Mouse (Mus musculus): ENCODE measurements around the gene Dnlz. TPM values are rescaled to one million over a fixed set of nuclear protein-coding genes. Genes with fewer than 3 reads are reported as not detected.
A peak's percentile ranks its signal among the peaks of the same experiment; 100 is the strongest.

Dnlz gene
- polyA plus RNA-seq, 1 experiment = 13.4 TPM

DNA sequence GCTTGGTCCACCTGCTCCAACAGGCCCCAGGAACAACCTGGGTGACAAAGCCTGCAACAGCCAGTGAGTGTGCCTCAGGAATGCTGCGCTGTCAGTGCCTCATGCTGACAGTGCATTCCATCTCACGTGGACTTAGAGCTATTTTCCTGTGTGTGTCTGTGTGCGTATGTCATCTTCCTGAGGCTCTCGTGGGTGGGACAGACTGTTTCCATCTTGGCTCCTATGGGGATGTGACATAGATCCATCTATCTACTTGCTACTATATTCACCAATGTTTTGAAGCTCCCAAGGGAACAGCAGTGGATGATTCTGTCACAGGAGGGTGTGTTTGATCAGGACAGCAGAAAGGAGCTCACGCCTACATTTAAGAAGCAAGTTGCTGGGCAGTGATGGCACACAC is 40.0 kb downstream of the Dnlz start:
- H3K27me3 ChIP-seq (ENCODE audit: control insufficient read depth, insufficient read depth, low read length) = no peaks in the 10 kb centered on the region
- DNase-seq (ENCODE audit: low read depth in 1 of 2, low spot score in 2 of 2) = no peak
- H3K4me1 ChIP-seq (ENCODE audit: control insufficient read depth, insufficient read depth, insufficient read length) = peaks cover 10% of the 10 kb centered on the region
- no peak for TF ChIP-seq POLR2A (IDR thresholded peaks at IDR 0.05; ENCODE audit: low read depth, low read length)
- TF ChIP-seq CTCF (IDR thresholded peaks at IDR 0.05; ENCODE audit: extremely low read depth, insufficient read depth, insufficient read length, insufficient replicate concordance) = no peak
- H3K36me3 ChIP-seq (ENCODE audit: control insufficient read depth, insufficient read depth, low read length) = no peaks in the 10 kb centered on the region
- no peak overlapping the region for H3K4me3 ChIP-seq (ENCODE audit: extremely low read depth, insufficient read depth, insufficient read length)
- no peak overlapping the region for H3K27ac ChIP-seq (ENCODE audit: insufficient read depth, low read length)
- 36% methylated on average over 5 of the region's 5 CpGs for WGBS

DNA sequence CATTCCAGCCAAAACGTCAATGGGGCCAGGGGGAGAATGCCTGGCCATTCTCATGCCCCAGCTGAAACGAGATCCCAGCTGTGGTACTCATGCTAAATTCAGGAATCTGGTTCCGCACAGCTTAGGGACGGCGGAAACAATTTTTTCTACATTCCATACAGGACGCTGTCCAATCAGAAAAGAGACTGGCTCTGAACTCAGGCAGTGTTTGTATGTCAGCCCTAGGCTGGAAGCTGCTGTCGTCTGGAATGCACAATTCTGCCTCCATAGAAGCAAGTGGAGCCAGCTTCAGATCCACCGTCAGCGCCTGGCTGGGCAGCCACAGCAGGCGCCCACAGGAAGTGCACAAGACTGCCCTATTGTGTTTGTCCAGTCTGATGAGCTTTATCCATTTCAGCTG is 42.2 kb downstream of the Dnlz start:
- H3K4me3 ChIP-seq (ENCODE audit: extremely low read depth, insufficient read depth, insufficient read length) = no peak overlapping the region
- H3K27ac ChIP-seq (ENCODE audit: insufficient read depth, low read length) = no peak overlapping the region
- 77% methylated on average over 10 of the region's 10 CpGs for WGBS
- H3K27me3 ChIP-seq (ENCODE audit: control insufficient read depth, insufficient read depth, low read length) = no peaks in the 10 kb centered on the region
- TF ChIP-seq CTCF (IDR thresholded peaks at IDR 0.05; ENCODE audit: extremely low read depth, insufficient read depth, insufficient read length, insufficient replicate concordance) = no peak
- TF ChIP-seq POLR2A (IDR thresholded peaks at IDR 0.05; ENCODE audit: low read depth, low read length) = no peak
- no peaks in the 10 kb centered on the region for H3K36me3 ChIP-seq (ENCODE audit: control insufficient read depth, insufficient read depth, low read length)
- DNase-seq (ENCODE audit: low read depth in 1 of 2, low spot score in 2 of 2) = no peak
- peaks cover 5% of the 10 kb centered on the region; the same call in 1 of the 2 replicates for H3K4me1 ChIP-seq (ENCODE audit: control insufficient read depth, insufficient read depth, insufficient read length)

DNA sequence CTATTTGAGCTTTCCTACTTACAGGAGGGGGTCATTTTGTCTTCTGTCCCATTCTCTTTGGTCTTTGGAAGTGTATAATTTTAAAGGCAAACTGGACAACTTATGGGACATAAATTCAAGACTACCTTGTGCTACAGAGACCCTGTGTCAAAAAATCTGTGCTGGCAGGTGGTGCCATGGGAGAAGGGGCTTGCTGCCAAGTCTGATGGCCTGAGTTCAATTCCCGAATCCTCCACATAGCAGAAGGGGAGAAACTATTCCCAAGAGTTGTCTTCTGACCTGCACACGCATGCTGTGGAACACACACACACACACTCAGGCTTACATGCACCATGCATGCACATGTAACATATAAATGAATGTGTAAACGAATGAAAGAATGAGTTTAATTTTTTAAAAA is 45.2 kb downstream of the Dnlz start:
- peaks cover 2% of the 10 kb centered on the region; the same call in 1 of the 2 replicates for H3K4me1 ChIP-seq (ENCODE audit: control insufficient read depth, insufficient read depth, insufficient read length)
- 84% methylated on average over 3 of the region's 3 CpGs for WGBS
- TF ChIP-seq CTCF (IDR thresholded peaks at IDR 0.05; ENCODE audit: extremely low read depth, insufficient read depth, insufficient read length, insufficient replicate concordance) (no peak), POLR2A (IDR thresholded peaks at IDR 0.05; ENCODE audit: low read depth, low read length) (no peak)

GRCm38 (mm10) chr2:26305555-26305954 is 46.4 kb downstream of the Dnlz start:
- Histone ChIP-seq H3K4me1 (ENCODE audit: control insufficient read depth, insufficient read depth, insufficient read length) (no peaks in the 10 kb centered on the region), H3K4me3 (ENCODE audit: extremely low read depth, insufficient read depth, insufficient read length) (no peak overlapping the region), H3K36me3 (ENCODE audit: control insufficient read depth, insufficient read depth, low read length) (no peaks in the 10 kb centered on the region), H3K27ac (ENCODE audit: insufficient read depth, low read length) (no peak overlapping the region), H3K27me3 (ENCODE audit: control insufficient read depth, insufficient read depth, low read length) (no peaks in the 10 kb centered on the region)
- 87% methylated on average over 2 of the region's 2 CpGs for WGBS
- TF ChIP-seq POLR2A (IDR thresholded peaks at IDR 0.05; ENCODE audit: low read depth, low read length) = no peak
- no peak for TF ChIP-seq CTCF (IDR thresholded peaks at IDR 0.05; ENCODE audit: extremely low read depth, insufficient read depth, insufficient read length, insufficient replicate concordance)
- no peak for DNase-seq (ENCODE audit: low read depth in 1 of 2, low spot score in 2 of 2)

More for the DNA sequence above, 45.2 kb downstream of the Dnlz start:
- Histone ChIP-seq H3K27me3 (ENCODE audit: control insufficient read depth, insufficient read depth, low read length) (no peaks in the 10 kb centered on the region), H3K4me3 (ENCODE audit: extremely low read depth, insufficient read depth, insufficient read length) (no peak overlapping the region), H3K27ac (ENCODE audit: insufficient read depth, low read length) (no peak overlapping the region), H3K36me3 (ENCODE audit: control insufficient read depth, insufficient read depth, low read length) (no peaks in the 10 kb centered on the region)
- no peak for DNase-seq (ENCODE audit: low read depth in 1 of 2, low spot score in 2 of 2)

DNA sequence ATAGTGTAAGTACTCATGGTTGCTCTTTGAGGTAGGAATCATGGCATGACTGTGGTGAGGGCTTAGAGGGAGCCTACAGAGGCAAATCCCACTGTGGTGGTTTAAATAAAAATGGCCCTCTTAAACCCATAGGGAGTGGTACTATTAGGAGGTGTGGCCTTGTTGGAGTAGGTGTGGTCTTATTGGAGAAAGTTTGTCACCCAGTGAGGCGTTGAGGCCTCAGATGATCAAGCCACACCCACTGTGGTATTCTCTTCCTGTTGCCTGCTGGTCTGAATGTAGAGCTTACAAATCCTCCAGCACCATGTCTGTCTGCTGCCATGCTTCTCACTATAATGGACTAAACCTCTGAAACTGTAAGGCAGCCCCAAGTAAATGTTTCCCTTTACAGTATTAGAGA is 47.2 kb downstream of the Dnlz start:
- Histone ChIP-seq H3K36me3 (ENCODE audit: control insufficient read depth, insufficient read depth, low read length) (no peaks in the 10 kb centered on the region), H3K27me3 (ENCODE audit: control insufficient read depth, insufficient read depth, low read length) (no peaks in the 10 kb centered on the region), H3K4me1 (ENCODE audit: control insufficient read depth, insufficient read depth, insufficient read length) (no peaks in the 10 kb centered on the region), H3K4me3 (ENCODE audit: extremely low read depth, insufficient read depth, insufficient read length) (no peak overlapping the region), H3K27ac (ENCODE audit: insufficient read depth, low read length) (no peak overlapping the region)
- 26% methylated on average over 1 of the region's 1 CpGs for WGBS
- no peak for TF ChIP-seq CTCF (IDR thresholded peaks at IDR 0.05; ENCODE audit: extremely low read depth, insufficient read depth, insufficient read length, insufficient replicate concordance)
- no peak for DNase-seq (ENCODE audit: low read depth in 1 of 2, low spot score in 2 of 2)

GRCm38 (mm10) chr2:26302005-26302503 is 49.9 kb downstream of the Dnlz start:
- DNase-seq (ENCODE audit: low read depth in 1 of 2, low spot score in 2 of 2) = no peak
- TF ChIP-seq POLR2A (IDR thresholded peaks at IDR 0.05; ENCODE audit: low read depth, low read length) = no peak
- TF ChIP-seq CTCF (IDR thresholded peaks at IDR 0.05; ENCODE audit: extremely low read depth, insufficient read depth, insufficient read length, insufficient replicate concordance) = no peak
- Histone ChIP-seq H3K36me3 (ENCODE audit: control insufficient read depth, insufficient read depth, low read length) (no peaks in the 10 kb centered on the region), H3K27ac (ENCODE audit: insufficient read depth, low read length) (no peak overlapping the region), H3K27me3 (ENCODE audit: control insufficient read depth, insufficient read depth, low read length) (no peaks in the 10 kb centered on the region), H3K4me1 (ENCODE audit: control insufficient read depth, insufficient read depth, insufficient read length) (no peaks in the 10 kb centered on the region), H3K4me3 (ENCODE audit: extremely low read depth, insufficient read depth, insufficient read length) (no peak overlapping the region)
- 91% methylated on average over 10 of the region's 10 CpGs for WGBS

DNA sequence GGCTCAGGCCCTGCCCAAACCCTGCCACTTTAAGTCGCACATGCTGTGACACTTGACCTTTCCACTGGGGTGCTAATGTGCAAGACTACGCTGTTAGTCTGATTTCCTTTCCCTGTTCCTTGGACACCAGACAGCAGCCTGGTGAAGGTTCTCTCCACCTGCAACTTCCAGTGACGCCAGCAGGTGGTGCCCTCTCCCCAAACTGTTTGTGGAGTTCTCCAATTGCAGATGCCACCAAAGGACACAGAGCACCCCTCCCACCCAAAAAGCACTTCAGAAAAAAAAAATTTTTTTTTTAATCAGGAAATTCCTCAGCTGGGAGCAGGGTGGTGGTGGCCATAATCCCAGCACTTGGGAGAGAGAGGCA is 51.1 kb downstream of the Dnlz start:
- no peak overlapping the region for H3K4me3 ChIP-seq (ENCODE audit: extremely low read depth, insufficient read depth, insufficient read length)
- 3% methylated on average over 3 of the region's 3 CpGs for WGBS
- DNase-seq (ENCODE audit: low read depth in 1 of 2, low spot score in 2 of 2) = peak in 1 of 2 experiments; percentile 73
- H3K27ac ChIP-seq (ENCODE audit: insufficient read depth, low read length) = no peak overlapping the region
- H3K4me1 ChIP-seq (ENCODE audit: control insufficient read depth, insufficient read depth, insufficient read length) = no peaks in the 10 kb centered on the region
- TF ChIP-seq POLR2A (IDR thresholded peaks at IDR 0.05; ENCODE audit: low read depth, low read length) = no peak
- peak; percentile 79; the same call in 1 of the 2 replicates for TF ChIP-seq CTCF (IDR thresholded peaks at IDR 0.05; ENCODE audit: extremely low read depth, insufficient read depth, insufficient read length, insufficient replicate concordance)
- H3K36me3 ChIP-seq (ENCODE audit: control insufficient read depth, insufficient read depth, low read length) = no peaks in the 10 kb centered on the region
- no peaks in the 10 kb centered on the region for H3K27me3 ChIP-seq (ENCODE audit: control insufficient read depth, insufficient read depth, low read length)
